Mouse (Mus musculus): ENCODE results near the gene Parva. TPM values are rescaled to one million over a fixed set of nuclear protein-coding genes. Genes with fewer than 3 reads are reported as not detected.

Gene Parva
- polyA plus RNA-seq (2015; fragmentation: Illumina TruSeq; extraction: RNeasy Lipid Tissue Mini Kit (QIAGEN cat#74804); ENCODE audit: insufficient read depth, low read depth, low replicate concordance), result 14.9 TPM

DNA sequence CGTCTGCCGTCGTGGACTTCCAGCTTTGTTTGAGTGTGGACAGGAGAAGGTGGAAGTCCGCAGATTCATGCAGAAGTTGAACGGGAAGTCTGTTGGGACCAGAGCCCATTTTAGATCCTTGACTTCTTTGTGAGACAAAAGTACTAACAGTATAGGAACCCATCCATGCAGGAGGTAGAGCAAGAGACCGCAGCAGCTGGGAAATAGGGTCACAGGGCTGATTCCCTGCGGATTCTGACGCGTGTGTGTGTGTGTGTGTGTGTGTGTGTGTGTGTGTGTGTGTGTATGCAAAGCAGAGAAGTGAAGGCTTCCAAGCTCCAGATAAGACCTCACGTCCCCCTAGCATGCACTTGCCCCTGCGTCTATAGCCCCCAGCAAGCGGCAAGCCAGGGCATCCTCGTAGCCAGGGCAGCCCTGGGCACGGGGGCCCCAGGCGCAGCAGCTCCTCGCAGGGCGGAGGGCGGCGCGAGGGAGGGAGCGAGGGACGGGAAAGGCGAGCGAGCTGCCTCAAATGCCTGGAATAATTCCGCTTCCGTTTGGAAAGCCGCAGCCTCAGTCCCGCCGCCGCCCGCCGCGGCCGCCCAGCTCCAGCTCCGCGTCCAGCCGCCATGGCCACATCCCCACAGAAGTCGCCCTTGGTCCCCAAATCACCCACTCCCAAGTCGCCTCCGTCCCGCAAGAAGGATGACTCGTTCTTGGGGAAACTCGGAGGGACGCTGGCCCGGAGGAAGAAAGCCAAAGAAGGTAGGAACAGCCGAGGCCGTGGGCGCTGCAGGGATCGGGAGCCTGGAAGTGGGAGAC is at the start of gene Parva:
Gene Parva (plus strand): TSS at position 149 of the 801 bp plus-strand sequence.

Other genes starting within 250 kb of the Parva start
- gene Mical2, start 201.6 kb upstream of the Parva start, polyA plus RNA-seq (2015; fragmentation: Illumina TruSeq; extraction: RNeasy Lipid Tissue Mini Kit (QIAGEN cat#74804); ENCODE audit: insufficient read depth, low read depth, low replicate concordance), result 6.6 TPM